Mouse (Mus musculus) cerebellum, adult 11-12 months (tissue): ENCODE measurements around the gene Zfp688.
"Not testable (repeated sequence)": the region's sequence is repeated elsewhere in the genome, so short reads cannot be mapped to it uniquely, and the experiment has no call there.

Experiments
- DNase-seq: peaks from one replicate; pipeline ENCODE4 v3.0.0; 2022

Gene Zfp688

GRCm38 (mm10) chr7:127406002-127406987, 15.6 kb downstream of the Zfp688 start, which contains the start of gene Zfp764:
Zfp764 (minus strand) TSS chr7:127406822.
- DNase-seq = peak; percentile 88

- not testable (repeated sequence) for DNase-seq
These were observed 17.8 kb downstream of the Zfp688 start for GRCm38 (mm10) chr7:127404101-127404500.

GRCm38 (mm10) chr7:127402980-127403379, 18.9 kb downstream of the Zfp688 start:
- DNase-seq = no peak

- no peak for DNase-seq
These were observed 21.5 kb downstream of the Zfp688 start for GRCm38 (mm10) chr7:127400355-127400754.

- no peak for DNase-seq
These were observed 27.9 kb downstream of the Zfp688 start for GRCm38 (mm10) chr7:127393944-127394333.

- peak; percentile 98 for DNase-seq
These were observed 28.5 kb downstream of the Zfp688 start, which contains the start of gene E430018J23Rik for GRCm38 (mm10) chr7:127393157-127393943. E430018J23Rik (minus strand) TSS chr7:127393629.

- DNase-seq = no peak
These were observed 29.5 kb downstream of the Zfp688 start for GRCm38 (mm10) chr7:127392251-127392824.

- DNase-seq = no peak
These were observed 30.3 kb downstream of the Zfp688 start for GRCm38 (mm10) chr7:127391538-127391937.

- no peak for DNase-seq
These were observed 31.6 kb downstream of the Zfp688 start for GRCm38 (mm10) chr7:127390306-127390705.

GRCm38 (mm10) chr7:127388201-127388600, 33.7 kb downstream of the Zfp688 start:
- DNase-seq = not testable (repeated sequence)

- DNase-seq = peak; percentile 91
These were observed 35.1 kb downstream of the Zfp688 start, which contains the start of gene 9130019O22Rik for GRCm38 (mm10) chr7:127386641-127387392. 9130019O22Rik (minus strand) TSS chr7:127387166.

GRCm38 (mm10) chr7:127385560-127385959, 36.3 kb downstream of the Zfp688 start:
- peak; percentile 59 for DNase-seq

GRCm38 (mm10) chr7:127378310-127378921, 43.5 kb downstream of the Zfp688 start:
- no peak for DNase-seq

GRCm38 (mm10) chr7:127375271-127376245, 46.3 kb downstream of the Zfp688 start, which contains the start of gene Zfp747:
Zfp747 (minus strand) TSS chr7:127376050.
- DNase-seq = peak; percentile 94

- not testable (repeated sequence) for DNase-seq
These were observed 50.0 kb downstream of the Zfp688 start for GRCm38 (mm10) chr7:127371870-127372269.

- DNase-seq = no peak
These were observed 50.7 kb downstream of the Zfp688 start for GRCm38 (mm10) chr7:127371213-127371612.
